Mouse (Mus musculus) E14TG2a.4 (cell line): ENCODE data around the gene Hnrnpll.

Experiments used
- CTCF ChIP-seq: conservative IDR thresholded peaks from 2 replicates; pipeline ENCODE4 v1.5.1; 2014; ENCODE audit warnings: low read length
- POU5F1 ChIP-seq: IDR thresholded peaks from 2 replicates; pipeline ENCODE4 v1.6.1; 2014; ENCODE audit warnings: low read length, borderline replicate concordance

GRCm38 (mm10) chr17:80086591-80086990, 24.5 kb upstream of the Hnrnpll start:
- no peak for TF ChIP-seq CTCF
- TF ChIP-seq POU5F1 = no peak
